Mouse (Mus musculus) heart, postnatal 0 days (tissue): Measurements from ENCODE around the gene Ear6.

ENCODE experiments used
- CTCF ChIP-seq: IDR thresholded peaks from 2 replicates; pipeline ENCODE4 v1.5.1; 2016; ENCODE audit warnings: antibody characterized with exemption, control low read depth, low read depth
- EP300 ChIP-seq: IDR thresholded peaks from 2 replicates; pipeline ENCODE4 v1.6.1; 2016; ENCODE audit warnings: antibody characterized with exemption, low read depth

DNA sequence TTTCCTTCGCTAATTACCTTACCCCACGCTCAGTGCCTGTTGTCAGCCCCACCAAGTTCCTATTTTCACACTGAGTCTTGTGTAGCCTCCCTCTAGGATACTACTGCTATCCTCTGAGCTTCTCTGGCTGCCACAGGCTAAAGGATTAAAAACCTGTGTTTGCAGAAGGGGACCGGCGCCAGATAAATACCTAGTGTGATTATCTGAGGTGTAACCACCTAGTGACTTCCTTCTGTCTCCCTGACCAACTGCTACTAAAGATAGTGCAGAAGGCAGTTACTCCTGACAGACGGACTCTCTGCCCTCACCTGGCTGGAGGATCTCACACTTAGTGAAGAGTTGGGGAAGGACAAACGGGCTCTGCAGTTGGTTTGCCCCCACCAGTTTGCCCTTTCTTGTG, 42.5 kb downstream of the Ear6 start:
- TF ChIP-seq CTCF = no peak
- no peak for TF ChIP-seq EP300
